Mouse (Mus musculus) heart, adult 2 months (tissue): ENCODE measurements around the gene Gm20388.

Experiments used
- CTCF ChIP-seq: fragments of 200-600 bp; IDR thresholded peaks from 2 replicates; pipeline ENCODE4 v1.8.1; 2022; ENCODE audit warnings: antibody characterized with exemption, mild to moderate bottlenecking, moderate library complexity
- EP300 ChIP-seq: fragments of 200-500 bp; IDR thresholded peaks from 2 replicates; pipeline ENCODE4 v1.6.1; 2011; ENCODE audit warnings: low read depth, low read length, control low read depth; ENCODE audit not compliant: insufficient read depth

DNA sequence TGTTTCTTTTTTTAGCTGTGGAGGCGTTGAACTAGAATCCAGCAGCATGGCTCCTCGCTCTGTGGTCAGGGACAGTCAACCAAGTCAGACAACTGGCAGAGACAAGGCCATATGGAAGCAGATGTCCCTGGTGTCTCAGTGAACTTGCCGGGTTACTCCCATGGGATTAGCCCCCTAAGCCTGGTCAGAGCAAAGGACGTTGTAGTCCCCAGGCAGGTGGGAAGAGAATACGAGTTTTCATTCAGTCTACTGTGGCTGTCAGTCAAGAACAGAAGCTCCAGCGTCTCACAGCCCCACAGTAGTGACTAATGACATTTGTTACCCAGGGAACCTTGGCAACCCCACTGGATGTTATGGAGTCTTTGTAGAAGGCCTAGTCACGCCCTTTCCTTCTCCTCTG is 2835.8 kb downstream of the Gm20388 start:
- TF ChIP-seq CTCF (no peak), EP300 (no peak)
